Mouse (Mus musculus): ENCODE data around the gene Gtf2h1.

Gtf2h1 gene

GRCm38 (mm10) chr7:46795287-46796205, at the start of gene Gtf2h1, which contains the start of gene Hps5:
Gtf2h1 (plus strand) TSS chr7:46796103.
Hps5 (minus strand) TSS chr7:46796064.
- DNase-seq, result peak; percentile 99

DNA sequence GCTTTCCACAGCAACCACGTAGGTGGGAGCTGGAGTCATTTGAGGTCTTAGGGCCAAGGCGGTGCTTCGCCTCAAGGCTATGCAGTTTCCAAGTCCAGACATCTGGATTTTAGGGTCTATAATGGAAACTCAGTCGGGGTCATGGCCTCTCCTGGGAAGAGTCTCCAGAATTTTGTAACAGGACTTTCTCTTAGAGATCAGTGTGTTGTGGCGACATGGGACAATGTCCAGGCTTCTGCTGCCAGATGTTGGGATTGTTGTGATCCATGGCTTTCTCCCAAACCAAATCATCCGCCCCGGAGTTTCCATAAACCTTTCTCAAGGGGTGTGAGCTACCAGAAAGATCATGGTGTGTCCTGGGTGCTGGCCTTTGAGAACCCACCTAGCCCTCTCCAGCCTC, 49.5 kb upstream of the Gtf2h1 start:
- DNase-seq, result no peak

GRCm38 (mm10) chr7:46748459-46748858, 47.4 kb upstream of the Gtf2h1 start:
- DNase-seq, result no peak

- DNase-seq, result no peak
Observed at GRCm38 (mm10) chr7:46751490-46751889, 44.4 kb upstream of the Gtf2h1 start, which contains the start of gene Saa2. Saa2 (plus strand) TSS chr7:46751790.

GRCm38 (mm10) chr7:46761049-46761795, 34.7 kb upstream of the Gtf2h1 start:
- no peak for DNase-seq

GRCm38 (mm10) chr7:46762601-46763000, 33.3 kb upstream of the Gtf2h1 start:
- DNase-seq, result no peak

DNA sequence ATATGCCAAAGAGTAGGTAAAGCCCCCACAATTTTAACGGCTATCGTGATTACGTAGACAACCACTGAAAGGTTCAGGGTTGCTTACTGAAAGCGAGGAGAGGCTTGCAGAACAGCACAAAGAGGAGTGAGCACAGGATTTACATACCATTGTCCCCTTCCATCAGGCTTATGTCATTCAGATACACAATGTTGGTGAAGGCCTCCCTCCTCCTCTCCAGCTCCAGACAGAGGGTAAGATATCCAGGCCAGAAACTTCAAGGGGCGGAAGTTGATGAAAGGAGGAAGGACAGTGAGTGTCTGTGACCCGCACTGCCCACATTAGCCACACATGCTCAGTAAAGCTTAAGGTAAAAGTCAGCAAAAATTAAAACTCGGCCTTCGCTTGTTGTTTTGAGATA, 31.2 kb upstream of the Gtf2h1 start:
- no peak for DNase-seq

- no peak for DNase-seq
Observed at GRCm38 (mm10) chr7:46767371-46767770, 28.5 kb upstream of the Gtf2h1 start.

- no peak for DNase-seq
Observed at GRCm38 (mm10) chr7:46768451-46768850, 27.5 kb upstream of the Gtf2h1 start.

GRCm38 (mm10) chr7:46770706-46771105, 25.2 kb upstream of the Gtf2h1 start:
- DNase-seq, result peak; percentile 72

DNA sequence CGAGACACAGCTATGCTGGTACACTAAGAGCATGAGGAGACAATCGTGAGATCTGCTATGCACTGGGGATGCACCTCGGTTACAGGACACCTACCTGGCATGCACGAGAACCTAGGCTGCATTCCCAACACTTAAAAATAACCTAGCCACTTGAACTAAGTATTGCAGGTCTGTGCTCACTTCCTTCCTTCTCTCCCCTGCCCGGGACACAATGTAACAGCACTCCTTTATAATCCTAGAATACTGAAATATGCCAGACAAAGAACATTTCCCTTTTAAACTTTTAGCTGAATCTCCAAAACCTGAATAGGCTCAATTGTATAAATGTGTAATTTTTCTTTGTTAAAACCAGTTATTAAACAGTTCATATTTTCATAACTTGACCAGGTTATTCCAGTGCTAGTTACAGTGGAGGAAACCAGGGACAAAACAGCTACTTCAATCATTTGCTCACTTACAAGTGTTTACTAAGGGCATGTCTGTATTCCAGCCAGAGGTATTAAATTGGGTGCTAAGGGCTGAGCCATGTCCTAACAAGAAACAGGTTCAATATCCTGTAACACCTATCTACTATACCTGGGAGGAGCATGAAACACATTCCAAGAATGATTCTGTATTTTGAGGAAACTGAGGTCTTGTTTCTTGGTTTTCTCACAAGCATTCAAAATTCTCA, 6.6 kb upstream of the Gtf2h1 start:
- no peak for DNase-seq

- no peak for DNase-seq
Observed at GRCm38 (mm10) chr7:46793871-46794270, 2.0 kb upstream of the Gtf2h1 start.

GRCm38 (mm10) chr7:46796206-46796679, 340 bp downstream of the Gtf2h1 start:
- DNase-seq, result no peak

DNA sequence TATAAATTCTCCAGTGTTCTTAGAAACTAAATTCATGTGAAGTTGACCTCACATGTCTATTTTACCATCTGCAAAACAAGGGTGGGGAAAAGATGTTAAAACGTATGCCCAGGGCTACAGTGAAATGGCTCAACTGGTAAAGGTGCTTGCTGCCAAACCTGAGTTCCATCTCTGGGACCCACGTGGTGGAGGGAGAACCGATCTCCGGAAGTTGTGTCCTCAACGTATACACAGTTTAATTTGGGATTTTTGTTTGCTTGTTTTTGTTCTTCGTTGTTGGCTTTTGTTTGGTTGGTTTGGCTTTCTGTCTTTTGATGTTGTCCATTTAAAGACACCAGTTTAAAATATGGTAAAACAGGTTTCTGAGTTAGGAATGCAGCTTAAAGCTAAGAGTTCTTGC, 876 bp downstream of the Gtf2h1 start:
- no peak for DNase-seq

- DNase-seq, result no peak
Observed at GRCm38 (mm10) chr7:46810325-46810724, 14.4 kb downstream of the Gtf2h1 start.

- no peak for DNase-seq
Observed at GRCm38 (mm10) chr7:46814012-46814411, 18.1 kb downstream of the Gtf2h1 start.

DNA sequence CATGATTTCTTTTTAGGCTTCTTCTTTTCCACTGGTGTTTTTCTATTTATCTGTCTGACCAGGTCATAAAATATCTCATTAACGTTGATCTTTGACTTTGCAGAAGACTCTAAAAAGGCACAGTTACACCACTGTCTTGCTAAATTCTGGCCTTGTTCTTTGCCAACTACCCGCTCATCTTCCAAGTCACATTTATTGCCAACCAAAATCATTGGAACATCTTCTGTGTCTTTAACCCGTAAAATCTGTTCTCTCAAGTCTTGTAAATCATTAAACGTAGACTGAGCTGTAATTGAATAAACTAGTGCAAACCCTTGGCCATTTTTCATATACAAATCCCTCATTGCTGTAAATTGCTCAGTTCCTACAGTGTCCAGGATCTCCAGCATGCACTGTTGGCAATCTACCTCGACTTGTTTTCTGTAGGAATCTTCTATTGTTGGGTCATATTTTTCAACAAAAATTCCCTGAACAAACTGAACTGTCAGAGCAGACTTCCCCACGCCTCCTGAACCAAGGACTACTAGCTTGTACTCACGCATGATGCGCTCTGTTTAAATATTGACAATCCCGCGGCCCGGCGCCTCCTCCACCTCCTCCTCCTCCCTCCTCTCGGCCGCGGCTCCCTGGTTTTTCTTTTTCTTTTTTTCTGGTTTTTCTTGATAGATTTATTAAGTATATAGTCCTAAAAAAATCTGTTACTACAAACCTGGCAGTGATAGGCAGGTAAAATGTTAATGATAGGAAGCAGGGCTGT, 25.2 kb downstream of the Gtf2h1 start:
- DNase-seq, result peak; percentile 59

DNA sequence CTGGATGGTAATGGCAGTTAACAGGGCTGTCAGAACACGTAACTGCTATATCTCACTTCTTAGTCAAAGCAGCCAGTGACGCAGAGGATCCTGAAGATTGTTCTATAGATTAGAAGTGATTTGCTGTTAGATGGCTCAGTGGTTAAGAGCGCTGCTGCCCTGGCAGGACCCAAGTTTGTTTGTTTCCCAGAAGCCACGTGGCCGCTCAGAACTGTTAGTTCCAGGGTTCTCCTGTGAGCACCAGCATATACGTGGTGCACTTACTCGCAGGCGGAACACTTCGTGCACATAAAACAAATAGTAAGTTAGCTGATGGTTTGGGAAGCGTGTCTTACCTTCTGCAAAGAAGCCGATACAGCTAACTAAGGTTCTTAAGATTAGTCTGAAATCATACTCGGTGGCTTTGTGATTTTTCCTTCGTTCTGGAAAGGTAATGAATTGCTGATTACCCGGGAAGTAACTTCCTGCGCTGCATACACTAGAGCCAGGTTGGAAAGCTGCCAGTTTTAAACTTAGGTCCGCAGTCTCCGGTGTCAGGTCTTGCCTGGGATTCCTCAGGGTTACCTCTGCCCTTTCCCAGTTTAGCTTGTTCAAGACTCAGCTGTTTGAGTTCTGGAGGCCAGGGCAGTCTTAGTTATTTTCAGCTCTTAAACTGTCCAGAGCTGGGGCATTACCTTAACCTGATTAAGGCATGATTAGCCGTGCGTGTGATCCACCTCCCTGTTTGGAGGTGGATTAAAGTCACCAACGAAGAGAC, 31.3 kb downstream of the Gtf2h1 start:
- peak; percentile 60 for DNase-seq

DNA sequence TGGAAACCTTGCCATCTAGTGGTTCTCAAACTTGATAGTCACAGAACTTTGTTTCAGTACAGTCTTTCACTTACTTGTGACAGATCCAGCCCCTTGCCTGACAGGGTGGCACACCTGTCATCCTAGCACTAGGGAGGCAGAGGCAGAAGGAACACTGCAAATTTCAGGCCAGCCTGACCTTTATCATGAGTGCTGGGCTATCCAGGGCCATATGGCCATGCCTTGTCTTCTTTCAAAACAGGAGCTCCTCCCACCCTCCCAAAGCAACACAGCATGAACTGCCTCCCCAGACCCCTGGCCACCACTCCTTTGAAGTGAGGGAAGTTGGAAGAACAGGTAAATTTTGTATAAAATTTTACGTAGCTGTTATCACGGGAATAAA, 31.9 kb downstream of the Gtf2h1 start:
- DNase-seq, result no peak

GRCm38 (mm10) chr7:46829911-46830310, 34.0 kb downstream of the Gtf2h1 start:
- DNase-seq, result peak; percentile 52

DNA sequence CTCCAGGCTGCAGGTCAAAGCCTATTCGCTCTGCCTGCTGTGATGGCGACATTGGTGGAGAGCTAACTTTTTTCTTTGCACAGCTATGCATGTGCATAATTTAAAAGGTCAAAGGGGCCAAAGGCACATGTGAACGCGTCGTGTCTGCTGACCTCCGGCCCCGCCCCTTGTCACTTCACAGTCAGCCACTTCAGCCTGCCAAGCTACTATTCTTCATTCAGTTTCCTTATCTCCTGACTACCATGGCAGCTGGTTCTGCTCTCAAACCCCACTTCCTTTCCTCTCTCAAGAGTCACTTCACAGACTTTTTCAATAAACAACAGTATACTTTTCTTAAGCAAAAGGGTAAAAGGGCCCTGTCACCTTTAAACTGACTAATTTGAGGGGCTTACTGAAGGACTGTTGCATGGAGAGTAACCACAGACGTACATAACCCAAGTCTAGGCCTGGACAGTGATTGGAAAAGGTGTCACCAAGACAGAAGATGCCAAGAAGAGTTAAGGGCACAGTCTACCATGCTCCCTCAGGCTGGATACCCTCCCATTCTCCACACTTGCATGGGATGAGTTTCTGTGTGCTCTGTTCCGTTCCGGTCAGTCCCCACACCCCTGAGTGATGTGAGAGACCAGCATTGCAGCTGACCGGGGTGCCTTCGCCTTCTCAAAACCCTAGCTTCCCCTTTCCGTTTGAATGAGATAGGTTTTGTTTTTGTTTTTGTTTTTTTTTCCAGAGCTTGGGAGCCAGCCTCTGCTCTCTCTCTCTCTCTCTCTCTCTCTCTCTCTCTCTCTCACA, 35.1 kb downstream of the Gtf2h1 start:
- no peak for DNase-seq

Data from kidney, adult 18-20 months (tissue).